Mouse (Mus musculus) kidney, adult 8-10 months (tissue): Measurements from ENCODE around the gene Diaph3.

Experiments
- DNase-seq, 2 experiments: peaks; one replicate each; pipeline ENCODE4 v3.0.0; 2022

Gene Diaph3

GRCm38 (mm10) chr14:86837642-86838041 is 303.4 kb downstream of the Diaph3 start:
- no peak for DNase-seq

- no peak for DNase-seq
These were observed 306.2 kb downstream of the Diaph3 start for GRCm38 (mm10) chr14:86834851-86835250.

- no peak for DNase-seq
These were observed 306.8 kb downstream of the Diaph3 start for GRCm38 (mm10) chr14:86834269-86834668.

GRCm38 (mm10) chr14:86833003-86833402 is 308.0 kb downstream of the Diaph3 start:
- DNase-seq = no peak

GRCm38 (mm10) chr14:86816246-86816645 is 324.8 kb downstream of the Diaph3 start:
- DNase-seq = no peak

GRCm38 (mm10) chr14:86788880-86789641 is 352.0 kb downstream of the Diaph3 start:
- DNase-seq = no peak

GRCm38 (mm10) chr14:86786866-86787265 is 354.2 kb downstream of the Diaph3 start:
- DNase-seq = no peak

- DNase-seq = peak; percentile 8 to 12
These were observed 359.3 kb downstream of the Diaph3 start for GRCm38 (mm10) chr14:86781553-86782273.

- no peak for DNase-seq
These were observed 367.7 kb downstream of the Diaph3 start for GRCm38 (mm10) chr14:86773311-86773710.

GRCm38 (mm10) chr14:86772176-86773150 is 368.6 kb downstream of the Diaph3 start:
- DNase-seq = no peak

- DNase-seq = no peak
These were observed 376.7 kb downstream of the Diaph3 start for GRCm38 (mm10) chr14:86764286-86764685.

- no peak for DNase-seq
These were observed 383.2 kb downstream of the Diaph3 start for GRCm38 (mm10) chr14:86757604-86758520.

GRCm38 (mm10) chr14:86757132-86757531 is 383.9 kb downstream of the Diaph3 start:
- no peak for DNase-seq

- no peak for DNase-seq
These were observed 390.7 kb downstream of the Diaph3 start for GRCm38 (mm10) chr14:86750351-86750750.

- no peak for DNase-seq
These were observed 391.6 kb downstream of the Diaph3 start for GRCm38 (mm10) chr14:86749425-86749824.

- DNase-seq = no peak
These were observed 392.2 kb downstream of the Diaph3 start for GRCm38 (mm10) chr14:86748876-86749275.

- no peak for DNase-seq
These were observed 396.5 kb downstream of the Diaph3 start for GRCm38 (mm10) chr14:86744523-86744922.

- no peak for DNase-seq
These were observed 399.0 kb downstream of the Diaph3 start for GRCm38 (mm10) chr14:86741855-86742531.

GRCm38 (mm10) chr14:86738916-86739315 is 402.1 kb downstream of the Diaph3 start:
- no peak for DNase-seq

GRCm38 (mm10) chr14:86736646-86737045 is 404.4 kb downstream of the Diaph3 start:
- no peak for DNase-seq

GRCm38 (mm10) chr14:86731300-86731699 is 409.7 kb downstream of the Diaph3 start:
- no peak for DNase-seq
